Mouse (Mus musculus) regulatory T cell (primary cell): ENCODE measurements around the gene Amigo3.

Source experiments
- in situ Hi-C: fragments of 300-600 bp; cut with MboI, MseI; formaldehyde crosslinking; loops from one replicate; pipeline ENCODE4 v1.15.1; 2025; ENCODE audit warnings: high pct_unique_total_duplicates

Amigo3 gene

DNA sequence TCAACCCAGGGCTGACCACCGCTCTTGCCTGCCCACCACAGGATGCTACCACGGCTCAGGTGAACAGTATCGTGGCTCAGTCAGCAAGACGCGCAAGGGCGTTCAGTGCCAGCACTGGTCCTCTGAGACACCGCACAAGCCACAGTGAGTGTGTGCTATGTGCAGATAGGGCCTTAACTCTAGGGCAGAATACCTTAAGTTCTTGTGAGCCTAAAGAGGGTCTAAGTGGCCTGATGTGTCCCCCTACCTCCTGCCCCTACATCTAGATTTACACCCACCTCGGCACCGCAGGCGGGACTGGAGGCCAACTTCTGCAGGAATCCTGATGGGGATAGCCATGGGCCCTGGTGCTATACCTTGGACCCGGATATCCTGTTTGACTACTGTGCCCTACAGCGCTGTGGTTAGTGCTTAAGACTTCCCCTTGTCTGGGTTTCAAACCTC lies 30.1 kb downstream of the Amigo3 start, which contains the start of gene Rnf123:
Gene Rnf123, minus strand, starts transcription at position 359 of the 444 bp plus-strand sequence.
- in situ Hi-C loops: no loop called here

DNA sequence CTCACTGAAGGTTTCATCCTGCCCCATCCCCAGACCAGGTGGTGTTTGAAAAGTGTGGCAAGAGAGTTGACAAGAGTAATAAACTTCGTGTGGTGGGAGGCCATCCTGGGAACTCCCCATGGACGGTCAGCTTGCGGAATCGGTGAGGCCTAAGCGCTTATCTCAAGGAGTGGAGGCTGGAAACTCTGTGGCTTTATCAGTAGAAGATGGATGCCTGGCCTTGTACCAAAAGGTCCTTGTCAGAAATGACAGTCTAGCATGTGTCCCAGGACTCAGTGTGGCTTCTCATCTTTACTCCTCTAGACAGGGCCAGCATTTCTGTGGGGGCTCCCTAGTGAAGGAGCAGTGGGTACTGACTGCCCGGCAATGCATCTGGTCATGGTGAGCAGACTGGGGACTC lies 30.6 kb downstream of the Amigo3 start:
- in situ Hi-C loops: no loop called here

DNA sequence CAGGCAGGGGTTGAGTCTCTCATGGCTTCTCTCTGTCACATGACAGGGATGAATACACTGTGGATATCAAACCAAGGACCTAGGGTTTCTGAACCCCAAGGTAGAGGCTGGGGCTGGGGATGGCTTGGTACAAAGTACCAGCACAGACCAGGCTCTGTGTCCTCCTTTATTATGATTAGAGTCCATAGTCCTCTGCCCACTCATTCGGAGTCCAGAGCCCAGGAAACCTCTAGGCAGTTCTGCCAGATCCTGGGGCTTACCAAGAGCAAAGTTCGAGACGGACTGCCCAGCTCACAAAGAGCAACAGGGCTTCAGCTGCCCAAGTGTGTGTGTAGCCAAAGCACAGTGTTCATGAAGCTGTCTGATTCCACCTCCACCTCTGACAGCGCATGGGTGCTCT lies 32.3 kb downstream of the Amigo3 start:
- in situ Hi-C loops: no loop called here

DNA sequence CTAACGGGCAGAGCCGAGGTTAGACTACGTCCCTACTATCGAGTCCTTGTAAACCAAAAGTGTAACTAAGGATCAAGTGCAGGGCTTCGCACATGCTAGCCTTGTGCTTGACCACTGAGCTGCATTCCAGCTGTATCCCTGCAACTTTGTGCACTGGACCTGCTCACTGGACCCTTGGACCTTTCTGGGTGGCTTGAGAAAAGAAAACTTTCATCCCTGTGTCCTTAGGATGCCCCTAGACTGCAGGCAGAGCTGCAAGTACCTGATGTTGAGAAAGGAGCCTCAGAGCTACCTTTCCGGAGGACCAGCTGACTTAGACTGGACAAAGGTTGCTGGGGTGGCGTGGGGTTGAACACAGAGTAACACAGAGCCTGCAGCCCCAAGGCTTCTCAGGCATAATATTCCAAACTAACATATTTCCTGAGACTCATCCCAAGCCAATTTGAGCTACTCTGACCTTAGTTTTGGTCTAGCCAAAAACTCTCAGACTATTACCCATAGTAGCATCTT lies 37.7 kb downstream of the Amigo3 start:
- in situ Hi-C loops: no loop called here

DNA sequence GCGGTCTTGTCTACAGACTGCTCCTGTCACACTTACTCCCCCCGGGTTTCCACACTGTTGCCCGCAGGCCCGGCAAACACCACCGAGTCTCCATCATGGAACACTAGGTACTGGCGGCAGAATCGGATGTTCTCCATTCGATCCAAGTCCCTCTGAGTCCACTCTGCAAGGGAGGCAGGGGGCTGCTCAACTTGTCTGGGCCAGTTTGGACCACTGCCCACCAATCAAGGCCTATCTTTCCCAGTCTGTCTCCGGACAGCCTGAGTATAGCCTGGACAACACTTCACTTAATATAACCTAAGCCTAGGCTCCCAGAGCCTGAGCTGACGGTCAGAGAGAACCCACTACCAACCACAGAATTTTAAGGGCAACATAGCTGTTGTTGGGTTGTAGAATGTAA lies 40.6 kb downstream of the Amigo3 start:
- in situ Hi-C loops: no loop called here

DNA sequence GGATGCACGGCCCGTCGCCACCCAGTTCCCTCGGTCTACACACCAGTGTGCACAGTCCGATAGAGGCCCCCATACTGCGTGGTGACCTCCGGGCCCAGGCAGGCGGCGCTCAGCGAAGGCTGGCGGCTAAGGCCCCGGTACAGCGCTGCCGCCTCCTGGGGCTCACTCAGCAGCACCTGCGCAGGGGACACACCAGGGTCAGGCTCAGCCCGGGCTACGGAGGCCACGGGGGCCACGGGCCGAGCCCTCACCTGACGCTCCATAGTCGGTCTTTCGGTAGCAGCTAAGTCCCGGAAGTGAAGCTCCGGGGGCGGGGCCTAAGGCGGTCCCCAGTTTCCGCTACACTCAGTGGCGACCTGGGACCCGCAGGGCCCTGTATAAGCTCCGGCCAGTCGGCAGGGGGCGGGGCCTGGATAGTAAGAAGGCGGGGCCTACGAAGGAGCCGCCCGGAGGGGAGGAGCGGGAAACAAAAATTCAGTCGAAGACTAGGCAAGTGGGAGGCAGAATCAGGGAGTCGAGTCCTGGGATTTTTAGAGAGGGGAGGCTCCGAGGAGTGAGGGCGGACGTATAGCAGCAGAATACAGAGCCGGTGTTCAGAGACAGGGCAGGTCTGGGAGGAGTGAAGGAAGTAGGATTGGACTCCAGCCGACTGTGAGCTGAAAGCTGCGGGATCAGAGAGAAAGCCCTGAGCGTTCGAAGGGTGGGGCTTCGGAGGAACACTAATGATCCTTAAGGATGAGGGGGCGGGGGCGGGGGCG lies 41.4 kb downstream of the Amigo3 start, which contains the start of gene Apeh:
Gene Apeh, minus strand, starts transcription at position 423 of the 758 bp plus-strand sequence.
- in situ Hi-C loops: no loop called here

DNA sequence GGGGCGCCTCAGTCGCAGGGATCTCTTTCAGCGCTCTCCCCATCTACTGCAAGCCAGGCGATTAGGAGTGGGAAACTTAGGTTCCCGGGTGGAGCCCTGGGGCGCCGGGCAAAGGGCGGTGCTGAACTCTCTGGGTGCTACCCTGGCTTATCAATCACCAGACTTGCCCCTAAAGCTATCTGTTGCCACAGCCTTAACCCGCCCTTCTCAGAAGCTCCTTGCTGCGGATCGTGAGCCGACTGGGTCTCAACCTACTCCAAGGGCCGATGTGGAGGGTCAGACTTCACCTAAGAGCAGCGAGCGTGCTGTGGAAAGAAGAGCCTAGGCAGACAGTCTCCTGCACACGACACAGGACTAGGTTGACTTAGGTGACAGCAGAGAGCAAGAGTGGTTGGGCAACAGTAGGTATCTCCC lies 42.0 kb downstream of the Amigo3 start:
- in situ Hi-C loops: loop anchor here (5.0 kb wide), 1 partner anchor 107 kb away; no protein-coding TSS in a partner anchor

DNA sequence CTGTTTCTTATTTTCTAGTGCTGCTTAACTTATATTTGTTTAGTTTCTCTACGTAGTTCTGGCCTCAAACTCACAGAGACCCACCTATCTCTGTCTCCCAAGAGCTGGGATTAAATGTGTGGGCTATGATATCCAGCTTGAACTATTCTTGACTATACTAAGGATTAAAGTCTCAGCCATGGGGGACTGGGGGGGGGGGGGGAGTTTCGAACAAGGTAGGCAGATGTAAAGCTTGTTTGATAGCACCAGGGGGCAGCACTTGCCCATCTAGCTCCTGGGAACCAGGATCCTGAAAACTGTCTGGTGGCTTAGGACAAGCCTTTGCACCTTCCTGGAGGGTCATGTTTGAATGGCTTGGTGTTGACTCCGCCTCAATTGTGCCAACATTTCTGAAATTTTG lies 42.6 kb downstream of the Amigo3 start:
- in situ Hi-C loops: loop anchor here (5.0 kb wide), 1 partner anchor 107 kb away; no protein-coding TSS in a partner anchor

DNA sequence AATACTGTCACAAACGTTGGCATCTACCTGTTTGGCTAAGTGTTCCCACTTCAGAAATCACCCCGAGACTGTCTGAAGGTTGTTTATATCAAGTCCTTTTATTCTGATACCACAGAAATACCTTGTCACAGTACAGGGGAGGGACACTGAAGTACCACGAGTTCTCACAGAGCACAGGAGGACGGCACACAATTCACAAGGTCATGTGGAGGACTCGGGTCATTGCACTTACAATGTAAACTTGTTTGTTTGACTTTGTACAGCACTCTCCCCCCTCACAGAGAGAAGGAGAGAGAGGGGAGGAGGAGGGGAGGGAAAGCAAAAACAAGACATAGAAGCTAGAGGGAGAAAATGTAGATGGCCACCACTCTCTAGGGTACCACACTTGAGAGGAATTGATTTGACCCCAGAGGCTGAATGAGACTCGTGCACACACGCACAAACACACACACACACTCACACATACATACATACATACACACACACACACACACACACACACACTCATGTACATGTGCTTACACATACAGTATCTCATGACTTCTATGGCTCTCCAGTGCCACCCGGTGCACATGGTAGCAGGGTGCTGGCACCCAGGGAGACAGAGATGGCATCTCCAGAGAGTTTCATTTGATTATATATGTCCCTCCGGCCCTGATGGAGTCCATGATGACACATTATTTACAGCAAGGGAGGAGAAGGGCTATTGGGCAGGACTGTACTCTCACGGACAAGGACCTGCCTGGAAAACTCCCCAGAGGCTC lies 43.2 kb downstream of the Amigo3 start:
- in situ Hi-C loops: loop anchor here (5.0 kb wide), 1 partner anchor 106 kb away; no protein-coding TSS in a partner anchor

DNA sequence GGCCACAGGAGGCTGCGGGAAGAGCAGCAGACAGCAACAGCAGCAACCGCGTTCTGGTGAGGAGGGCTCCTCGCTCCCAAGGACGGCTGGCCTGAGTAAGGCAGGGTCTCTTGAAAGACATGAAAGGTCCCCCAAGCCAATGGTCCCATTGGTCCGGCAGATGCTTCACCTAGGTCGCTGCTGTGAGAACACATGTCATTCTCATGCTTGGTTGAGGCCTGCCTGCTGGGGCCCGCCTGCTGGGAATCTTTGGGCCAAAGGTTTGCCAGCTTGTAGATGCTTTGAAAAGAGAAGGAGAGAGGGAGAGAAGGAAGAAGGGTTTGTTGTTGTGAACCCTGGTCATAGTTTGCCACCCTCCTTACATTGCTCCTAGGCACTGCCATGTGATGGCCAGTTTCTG lies 46.7 kb downstream of the Amigo3 start:
- in situ Hi-C loops: loop anchor here (5.0 kb wide), 1 partner anchor 103 kb away; no protein-coding TSS in a partner anchor

DNA sequence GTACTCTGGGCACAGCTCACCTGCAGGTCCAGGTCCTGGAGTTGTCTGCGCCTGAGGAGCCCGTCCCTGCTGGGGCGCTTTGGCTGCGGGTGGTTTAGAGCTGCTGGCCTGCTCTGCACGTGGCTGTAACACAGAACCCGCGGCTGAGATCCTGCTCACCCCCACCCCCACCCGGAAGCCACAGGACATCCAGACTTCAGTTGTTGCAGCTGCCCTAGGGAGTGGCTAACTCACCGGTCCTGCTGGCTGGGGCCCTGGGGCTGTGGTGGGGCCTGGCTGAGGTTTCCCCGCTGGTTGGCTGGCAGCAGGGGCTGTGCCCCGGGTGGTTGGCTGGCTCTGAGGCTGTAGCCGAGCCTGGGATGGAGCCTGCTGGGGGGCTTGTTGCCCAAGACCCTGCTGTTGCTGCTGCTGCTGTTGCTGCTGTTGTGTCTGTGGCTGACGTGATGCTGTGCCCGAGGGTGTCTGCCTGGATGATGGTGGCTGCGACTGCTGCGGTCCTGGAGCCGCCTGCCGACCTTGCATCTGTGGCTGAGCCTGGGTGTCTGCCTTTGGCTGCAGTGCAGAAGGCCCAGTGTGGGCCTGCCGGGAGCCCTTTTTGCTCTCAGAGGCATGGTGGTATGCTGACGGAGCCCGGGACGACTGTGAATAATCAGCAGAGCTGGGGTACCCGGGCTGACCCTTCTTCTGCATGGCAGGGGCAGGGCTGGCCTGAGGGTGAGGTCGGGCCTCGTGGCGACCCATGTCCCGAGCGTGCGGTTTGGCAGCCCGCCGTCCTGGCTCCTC lies 52.0 kb downstream of the Amigo3 start:
- in situ Hi-C loops: no loop called here
